Mouse (Mus musculus) ovary, postnatal 10 days (tissue): ENCODE data around the gene Otog.

Experiments
- DNase-seq: peaks from one replicate; pipeline ENCODE4 v3.0.0; 2022; ENCODE audit warnings: low spot score

Otog gene

GRCm38 (mm10) chr7:46283681-46284080 lies 42.9 kb downstream of the Otog start:
- DNase-seq: no peak

- DNase-seq: no peak
Measured at GRCm38 (mm10) chr7:46285161-46285839, 44.5 kb downstream of the Otog start.

GRCm38 (mm10) chr7:46286391-46286790 lies 45.6 kb downstream of the Otog start:
- DNase-seq: no peak

- DNase-seq: no peak
Measured at GRCm38 (mm10) chr7:46287051-46287450, 46.3 kb downstream of the Otog start.

- no peak for DNase-seq
Measured at GRCm38 (mm10) chr7:46296330-46296729, 55.5 kb downstream of the Otog start.

GRCm38 (mm10) chr7:46301031-46301632 lies 60.3 kb downstream of the Otog start:
- no peak for DNase-seq

- DNase-seq: no peak
Measured at GRCm38 (mm10) chr7:46313486-46313885, 72.7 kb downstream of the Otog start.

GRCm38 (mm10) chr7:46314220-46315009 lies 73.6 kb downstream of the Otog start:
- no peak for DNase-seq

- no peak for DNase-seq
Measured at GRCm38 (mm10) chr7:46315692-46316091, 74.9 kb downstream of the Otog start.

GRCm38 (mm10) chr7:46316948-46317347 lies 76.2 kb downstream of the Otog start:
- no peak for DNase-seq

- no peak for DNase-seq
Measured at GRCm38 (mm10) chr7:46321242-46321641, 80.5 kb downstream of the Otog start.

GRCm38 (mm10) chr7:46327896-46328295 lies 87.1 kb downstream of the Otog start:
- DNase-seq: no peak

GRCm38 (mm10) chr7:46337397-46337796 lies 96.6 kb downstream of the Otog start:
- no peak for DNase-seq

GRCm38 (mm10) chr7:46339818-46340217 lies 99.0 kb downstream of the Otog start:
- DNase-seq: no peak

- no peak for DNase-seq
Measured at GRCm38 (mm10) chr7:46340295-46340694, 99.5 kb downstream of the Otog start.

GRCm38 (mm10) chr7:46341471-46341870 lies 100.7 kb downstream of the Otog start:
- no peak for DNase-seq

- DNase-seq: no peak
Measured at GRCm38 (mm10) chr7:46347692-46348091, 106.9 kb downstream of the Otog start.

GRCm38 (mm10) chr7:46348813-46349212 lies 108.0 kb downstream of the Otog start:
- no peak for DNase-seq

GRCm38 (mm10) chr7:46350119-46350702 lies 109.4 kb downstream of the Otog start:
- DNase-seq: no peak

GRCm38 (mm10) chr7:46352748-46353147 lies 112.0 kb downstream of the Otog start:
- DNase-seq: no peak

- DNase-seq: no peak
Measured at GRCm38 (mm10) chr7:46353216-46353615, 112.4 kb downstream of the Otog start.

GRCm38 (mm10) chr7:46353875-46354274 lies 113.1 kb downstream of the Otog start:
- DNase-seq: no peak
